Mouse (Mus musculus) common myeloid progenitor, adult 5-6 weeks (primary cell): Measurements from ENCODE around the gene Arel1. TPM values are rescaled to one million over a fixed set of nuclear protein-coding genes. Genes with fewer than 3 reads are reported as not detected.

Experiments
- ATAC-seq: replicated peaks from 2 replicates; pipeline ENCODE4 v1.8.0; 2016; ENCODE audit warnings: low read depth, mild to moderate bottlenecking, moderate TSS enrichment, inconsistent platforms; ENCODE audit not compliant: poor library complexity, severe bottlenecking
- total RNA-seq: library from RNA; stranded (forward); fragments of 200-1000, 187-1606 nt; gene quantifications from 2 replicates; pipeline ENCODE4 v1.2.3, GENCODE M21; 2017

The Arel1 gene
- total RNA-seq, 1 experiment from 2014 or later = 29.2 TPM

GRCm38 (mm10) chr12:84950763-84951162, 19.9 kb downstream of the Arel1 start:
- no peak for ATAC-seq

- ATAC-seq = no peak
Observed at GRCm38 (mm10) chr12:84948584-84949285, 22.0 kb downstream of the Arel1 start.

- no peak for ATAC-seq
Observed at GRCm38 (mm10) chr12:84947894-84948583, 22.7 kb downstream of the Arel1 start.

- no peak for ATAC-seq
Observed at GRCm38 (mm10) chr12:84944813-84945553, 25.7 kb downstream of the Arel1 start.

GRCm38 (mm10) chr12:84944150-84944812, 26.4 kb downstream of the Arel1 start:
- ATAC-seq = peak; percentile 56; the same call in 1 of the 2 replicates

- no peak for ATAC-seq
Observed at GRCm38 (mm10) chr12:84943006-84943952, 27.4 kb downstream of the Arel1 start.

GRCm38 (mm10) chr12:84941717-84942116, 29.0 kb downstream of the Arel1 start:
- no peak for ATAC-seq

- ATAC-seq = no peak
Observed at GRCm38 (mm10) chr12:84940343-84940742, 30.4 kb downstream of the Arel1 start.

- no peak for ATAC-seq
Observed at GRCm38 (mm10) chr12:84939117-84939516, 31.6 kb downstream of the Arel1 start.

- no peak for ATAC-seq
Observed at GRCm38 (mm10) chr12:84935343-84935742, 35.4 kb downstream of the Arel1 start.

GRCm38 (mm10) chr12:84932210-84932609, 38.5 kb downstream of the Arel1 start:
- no peak for ATAC-seq

- peak; percentile 66 for ATAC-seq
Observed at GRCm38 (mm10) chr12:84926542-84926941, 44.2 kb downstream of the Arel1 start.

GRCm38 (mm10) chr12:84924324-84924723, 46.4 kb downstream of the Arel1 start:
- ATAC-seq = no peak

GRCm38 (mm10) chr12:84921881-84922419, 48.8 kb downstream of the Arel1 start:
- no peak for ATAC-seq

GRCm38 (mm10) chr12:84918809-84919208, 51.9 kb downstream of the Arel1 start:
- no peak for ATAC-seq

GRCm38 (mm10) chr12:84917799-84918198, 52.9 kb downstream of the Arel1 start:
- ATAC-seq = no peak

- ATAC-seq = no peak
Observed at GRCm38 (mm10) chr12:84914959-84915358, 55.7 kb downstream of the Arel1 start.

GRCm38 (mm10) chr12:84912652-84913104, 58.0 kb downstream of the Arel1 start:
- no peak for ATAC-seq

- ATAC-seq = no peak
Observed at GRCm38 (mm10) chr12:84911640-84912039, 59.1 kb downstream of the Arel1 start.
